In the genomic region with DNA sequence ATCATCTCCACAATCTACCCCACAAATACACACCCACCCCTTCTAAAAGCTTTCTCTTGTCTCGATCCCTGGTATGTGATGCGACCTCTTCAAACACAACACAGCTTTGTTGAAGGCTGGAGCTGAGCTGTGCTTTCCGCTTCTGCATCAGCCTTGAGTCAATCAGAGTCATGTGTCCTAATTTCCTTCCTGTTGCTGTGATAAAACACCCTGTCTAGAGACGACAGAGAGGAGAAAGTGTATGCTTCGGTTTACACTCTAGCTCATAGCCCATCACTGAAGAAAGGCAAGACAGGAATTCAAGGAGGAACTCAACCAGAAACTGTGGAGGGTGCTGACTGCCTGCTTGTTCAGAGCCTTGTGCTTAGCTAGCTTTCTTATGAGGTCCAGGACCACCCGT, we compare ENCODE assay signal across 12 mouse cellular contexts. TPM values are rescaled to one million over a fixed set of nuclear protein-coding genes. Genes with fewer than 3 reads are reported as not detected.
DNase-seq lines count a peak whose midpoint lies in the region; ATAC-seq and TF ChIP-seq lines count a peak whose summit lies in the region.
"Had no signal": no experiment of that assay in that cellular context is flagged by ENCODE, and none has a peak within 500 bp of the region (broad histone marks: within the 10 kb centered on the region; RNA-seq: fewer than 3 reads in every experiment).

No protein-coding gene starts in this region.

- no peak for DNase-seq in heart, embryonic 10.5 days (ENCODE audit: low spot score)
- no peak for DNase-seq in heart, postnatal 36 days
- peak; percentile 35 for DNase-seq in kidney, postnatal 0 days (ENCODE audit: low spot score)
- no peak for DNase-seq in kidney, adult 9 months
- DNase-seq in ovary, postnatal 10 days (ENCODE audit: low spot score) = no peak
- DNase-seq: kidney, adult 2 months; layer of hippocampus, postnatal 36 days had no signal

- H3K27me3 ChIP-seq in heart, embryonic 10.5 days (ENCODE audit: insufficient read depth, poor library complexity, severe bottlenecking) = no peaks in the 10 kb centered on the region
- H3K27me3 ChIP-seq in kidney, postnatal 0 days (ENCODE audit: insufficient read depth, low read length) = no peaks in the 10 kb centered on the region
- no peaks in the 10 kb centered on the region for H3K27me3 ChIP-seq in forebrain, embryonic 13.5 days

- peaks cover under 1% of the 10 kb centered on the region; the same call in 1 of the 2 replicates for H3K36me3 ChIP-seq in heart, embryonic 10.5 days
- H3K36me3 ChIP-seq in kidney, postnatal 0 days (ENCODE audit: insufficient read depth, low read length) = no peaks in the 10 kb centered on the region
- no peaks in the 10 kb centered on the region for H3K36me3 ChIP-seq in forebrain, embryonic 13.5 days (ENCODE audit: poor library complexity, severe bottlenecking)

- H3K4me2 ChIP-seq in kidney, postnatal 0 days (ENCODE audit: low read length) = no peak overlapping the region
- no peak overlapping the region for H3K4me2 ChIP-seq in forebrain, embryonic 13.5 days

- no peak overlapping the region for H3K4me3 ChIP-seq in heart, embryonic 10.5 days
- H3K4me3 ChIP-seq in kidney, postnatal 0 days (replicated peaks; ENCODE audit: low read depth, low read length) = no peak overlapping the region
- H3K4me3 ChIP-seq in bone marrow, adult 2 months (replicated peaks; ENCODE audit: control insufficient read depth, low read depth, low read length) = peak overlapping the region; percentile 1
- no peak overlapping the region for H3K4me3 ChIP-seq in forebrain, embryonic 13.5 days

- no peaks in the 10 kb centered on the region for H3K9me3 ChIP-seq in heart, embryonic 10.5 days
- H3K9me3 ChIP-seq in kidney, postnatal 0 days (replicated peaks; ENCODE audit: low read length) = no peaks in the 10 kb centered on the region
- no peaks in the 10 kb centered on the region for H3K9me3 ChIP-seq in forebrain, embryonic 13.5 days (replicated peaks)

- peaks cover 47% of the 10 kb centered on the region for H3K4me1 ChIP-seq in heart, embryonic 10.5 days
- H3K4me1 ChIP-seq in kidney, postnatal 0 days (replicated peaks; ENCODE audit: insufficient read depth, low read length) = peaks cover 11% of the 10 kb centered on the region
- H3K4me1 ChIP-seq in bone marrow, adult 2 months (ENCODE audit: control insufficient read depth, insufficient read depth, low read length) = peaks cover 3% of the 10 kb centered on the region
- H3K4me1 ChIP-seq in forebrain, embryonic 13.5 days = peaks cover 12% of the 10 kb centered on the region

- no peak for ATAC-seq in kidney, postnatal 0 days (replicated peaks; ENCODE audit: low FRiP score, low read depth)
- ATAC-seq in megakaryocyte progenitor cell, adult 5-6 weeks (replicated peaks; ENCODE audit: poor library complexity) = peak; percentile 30
- no peak for ATAC-seq in forebrain, embryonic 13.5 days
- ATAC-seq: midbrain, embryonic 16.5 days had no signal

- intact Hi-C loops in heart, postnatal 36 days (cut with DNase I) = no loop called here

- WGBS in heart, embryonic 10.5 days = 60% methylated on average over 6 of the region's 6 CpGs
- WGBS in kidney, postnatal 0 days = 59% methylated on average over 6 of the region's 6 CpGs
- WGBS in bone marrow, adult 2 months = 20% methylated on average over 6 of the region's 6 CpGs
- 89% methylated on average over 6 of the region's 6 CpGs for WGBS in forebrain, embryonic 13.5 days

- TF ChIP-seq CTCF in kidney, postnatal 0 days (IDR thresholded peaks at IDR 0.05; ENCODE audit: low read depth) = no peak
- TF ChIP-seq CTCF in bone marrow, adult 2 months (IDR thresholded peaks at IDR 0.05; ENCODE audit: control insufficient read depth, insufficient read depth, low read length) = no peak

- 0 out of 2 replicates have a peak overlapping the region, but pooled peaks have one; percentile 1 for H3K27ac ChIP-seq in heart, embryonic 10.5 days
- H3K27ac ChIP-seq in kidney, postnatal 0 days = no peak overlapping the region
- H3K27ac ChIP-seq in bone marrow, adult 2 months (ENCODE audit: control insufficient read depth, insufficient read depth, low read depth, low read length, poor library complexity) = peak overlapping the region; percentile 56
- H3K27ac ChIP-seq in forebrain, embryonic 13.5 days = no peak overlapping the region
- H3K27ac ChIP-seq: liver, embryonic 14.5 days had no signal

- no peak overlapping the region for H3K9ac ChIP-seq in kidney, postnatal 0 days (ENCODE audit: low read depth, low read length)
- no peak overlapping the region for H3K9ac ChIP-seq in forebrain, embryonic 13.5 days
- H3K9ac ChIP-seq: liver, embryonic 14.5 days had no signal

- no peak for TF ChIP-seq POLR2A in bone marrow, adult 2 months (IDR thresholded peaks at IDR 0.05; ENCODE audit: borderline replicate concordance, control insufficient read depth, low read depth, low read length)

RNA-seq across cellular contexts. Expression of a gene that starts 33.6 kb away (rescaled TPM):
- polyA plus RNA-seq in heart, embryonic 10.5 days (2016; fragmentation: Nextera tagmentation; extraction: Ambion mirVana) = 17.7 and 21.6 TPM in 2 replicates
- total RNA-seq in heart, postnatal 36 days (2021) = 10 to 100 TPM; 51.7 to 57.9 TPM
- polyA plus RNA-seq in kidney, postnatal 0 days (2015; fragmentation: Nextera tagmentation; extraction: Ambion mirVana) = 12.3 and 14.0 TPM in 2 replicates
- 25.6 and 67.8 TPM in 2 replicates for polyA plus RNA-seq in bone marrow, adult 2 months (2011; ENCODE audit: insufficient read depth, insufficient read length, low replicate concordance, missing spikeins)
- total RNA-seq in megakaryocyte progenitor cell, adult 5-6 weeks (2015) = 30.7 and 44.8 TPM in 2 replicates
- 20.9 and 44.7 TPM in 2 replicates for total RNA-seq in megakaryocyte progenitor cell, adult 5-6 weeks (2017)
- 12.5 and 12.7 TPM in 2 replicates for polyA plus RNA-seq in forebrain, embryonic 13.5 days (2015; fragmentation: Nextera tagmentation; extraction: Ambion mirVana)

RNA-seq across cellular contexts. Expression of a gene that starts 43.9 kb away (rescaled TPM):
- polyA plus RNA-seq in heart, embryonic 10.5 days (2016; fragmentation: Nextera tagmentation; extraction: Ambion mirVana) = 35.9 and 37.4 TPM in 2 replicates
- 10 to 100 TPM; 30.3 to 38.7 TPM for total RNA-seq in heart, postnatal 36 days (2021)
- polyA plus RNA-seq in kidney, postnatal 0 days (2015; fragmentation: Nextera tagmentation; extraction: Ambion mirVana) = 30.7 and 32.3 TPM in 2 replicates
- 21.0 and 27.9 TPM in 2 replicates for polyA plus RNA-seq in bone marrow, adult 2 months (2011; ENCODE audit: insufficient read depth, insufficient read length, low replicate concordance, missing spikeins)
- 9.9 and 12.1 TPM in 2 replicates for total RNA-seq in megakaryocyte progenitor cell, adult 5-6 weeks (2015)
- total RNA-seq in megakaryocyte progenitor cell, adult 5-6 weeks (2017) = 13.6 and 15.2 TPM in 2 replicates
- polyA plus RNA-seq in forebrain, embryonic 13.5 days (2015; fragmentation: Nextera tagmentation; extraction: Ambion mirVana) = 28.6 and 34.3 TPM in 2 replicates

Comparison
In these comparisons a context has a peak if more than half of its experiments do, and no peak if none do; other contexts are left out.
1. H3K27ac ChIP-seq: peak in heart, embryonic 10.5 days (single experiment) and bone marrow, adult 2 months (single experiment); none in kidney, postnatal 0 days (single experiment) and forebrain, embryonic 13.5 days (single experiment).